Mouse (Mus musculus) stomach, embryonic 16.5 days (tissue): ENCODE results near the gene Clmp. TPM values are rescaled to one million over a fixed set of nuclear protein-coding genes. Genes with fewer than 3 reads are reported as not detected.
A peak's percentile ranks its signal among the peaks of the same experiment; 100 is the strongest.

Source experiments
- ATAC-seq: fragments of 200-750 bp; cut with Nextera tagmentation; 2 replicates; pipeline ENCODE4 v1.8.0; 2017; ENCODE audit warnings: moderate number of reproducible peaks, moderate TSS enrichment; ENCODE audit not compliant: insufficient read depth, low FRiP score
- H3K27ac ChIP-seq: fragments of 300-500 bp; sonication (generic); 2 replicates; pipeline ENCODE4 v1.5.1; 2014; ENCODE audit warnings: low read length
- H3K27me3 ChIP-seq: fragments of 300-500 bp; sonication (generic); 2 replicates; pipeline ENCODE4 v1.6.1; 2014; ENCODE audit warnings: low read length, control low read depth, mixed read lengths; ENCODE audit not compliant: control insufficient read depth, insufficient read depth
- H3K36me3 ChIP-seq: fragments of 300-500 bp; sonication (generic); 2 replicates; pipeline ENCODE4 v1.6.1; 2014; ENCODE audit warnings: low read length; ENCODE audit not compliant: control insufficient read depth, insufficient read depth
- H3K4me1 ChIP-seq: fragments of 300-500 bp; sonication (generic); 2 replicates; pipeline ENCODE4 v1.6.1; 2014; ENCODE audit warnings: low read length, control low read depth, mixed read lengths; ENCODE audit not compliant: control insufficient read depth, insufficient read depth
- H3K4me2 ChIP-seq: fragments of 300-500 bp; sonication (generic); 2 replicates; pipeline ENCODE4 v1.6.1; 2014; ENCODE audit warnings: low read depth, low read length, mixed read lengths
- H3K4me3 ChIP-seq: fragments of 300-500 bp; sonication (generic); replicated peaks from 2 replicates; pipeline ENCODE4 v1.5.1; 2014; ENCODE audit warnings: mild to moderate bottlenecking, low read length
- H3K9ac ChIP-seq: fragments of 300-500 bp; sonication (generic); 2 replicates; pipeline ENCODE4 v1.6.1; 2014; ENCODE audit warnings: low read length
- H3K9me3 ChIP-seq: fragments of 300-500 bp; sonication (generic); replicated peaks from 2 replicates; pipeline ENCODE4 v1.6.1; 2016; ENCODE audit warnings: low read length, control low read depth; ENCODE audit not compliant: control insufficient read depth
- WGBS: fragments of 180-500 bp; shearing (Covaris S2); extraction: QIAGEN DNeasy Blood & Tissue Kit; methylation state at CpG from one replicate; pipeline ENCODE4 v1.1.7; 2014; 5-methylcytosine and 5-hydroxymethylcytosine counted together
- polyA plus RNA-seq: library from polyadenylated mRNA; unstranded; fragments of >200 nt; fragmentation: Nextera tagmentation; extraction: Ambion mirVana; gene quantifications from 2 replicates; pipeline ENCODE4 v1.2.1, GENCODE M21; 2015

Clmp gene
- polyA plus RNA-seq, result 21.5 and 23.2 TPM in 2 replicates

- WGBS, result 0% methylated on average over 53 of the region's 53 CpGs
- H3K27ac ChIP-seq, result peak within 1 kb of the TSS; percentile 97
- peak within 1 kb of the TSS; percentile 75 for H3K4me2 ChIP-seq
- H3K4me3 ChIP-seq, result peak within 1 kb of the TSS; percentile 75
- H3K36me3 ChIP-seq, result no peaks in the 10 kb centered on the region
- H3K27me3 ChIP-seq, result peaks cover 3% of the 10 kb centered on the region; the same call in 1 of the 2 replicates
- peaks cover 6% of the 10 kb centered on the region; the same call in 1 of the 2 replicates for H3K4me1 ChIP-seq
- ATAC-seq, result peak; percentile 64; the same call in 1 of the 2 replicates
- no peaks in the 10 kb centered on the region for H3K9me3 ChIP-seq
- H3K9ac ChIP-seq, result peak within 1 kb of the TSS; percentile 87
Measured at GRCm38 (mm10) chr9:40685801-40686420, at the start of gene Clmp. Gene Clmp, plus strand, starts transcription at chr9:40685962.

DNA sequence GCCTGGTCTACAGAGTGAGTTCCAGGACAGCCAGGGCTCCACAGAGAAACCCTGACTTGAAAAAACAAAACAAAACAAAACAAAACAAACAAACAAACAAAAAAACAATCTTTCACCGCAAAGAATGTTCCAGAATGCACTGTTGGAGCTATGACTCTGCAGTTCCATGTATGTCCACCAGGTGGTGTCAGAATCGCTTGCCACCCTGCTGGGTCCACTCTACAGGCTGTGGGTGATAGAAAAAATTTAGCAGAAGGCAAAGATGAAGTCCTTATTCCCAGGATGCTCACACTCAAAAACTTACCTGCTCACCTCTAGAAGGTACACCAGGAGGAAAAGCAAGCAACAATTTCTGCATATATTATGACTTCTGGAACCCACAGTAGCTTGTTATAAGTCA lies 49.7 kb upstream of the Clmp start:
- Histone ChIP-seq H3K27me3 (no peaks in the 10 kb centered on the region), H3K27ac (no peak overlapping the region), H3K9ac (no peak overlapping the region), H3K4me1 (peaks cover 8% of the 10 kb centered on the region; the same call in 1 of the 2 replicates), H3K4me3 (no peak overlapping the region), H3K9me3 (no peaks in the 10 kb centered on the region), H3K4me2 (no peak overlapping the region), H3K36me3 (no peaks in the 10 kb centered on the region)
- WGBS, result 6% methylated on average over 2 of the region's 2 CpGs
- no peak for ATAC-seq

- H3K4me2 ChIP-seq, result peak overlapping the region; percentile 68
- H3K9me3 ChIP-seq, result no peaks in the 10 kb centered on the region
- no peaks in the 10 kb centered on the region for H3K27me3 ChIP-seq
- H3K4me3 ChIP-seq, result peak overlapping the region; percentile 43
- H3K9ac ChIP-seq, result peak overlapping the region; percentile 62
- 35% methylated on average over 8 of the region's 8 CpGs for whole genome bisulfite sequencing
- H3K4me1 ChIP-seq, result peaks cover 8% of the 10 kb centered on the region; the same call in 1 of the 2 replicates
- no peaks in the 10 kb centered on the region for H3K36me3 ChIP-seq
- no peak overlapping the region for H3K27ac ChIP-seq
- peak; percentile 51; the same call in 1 of the 2 replicates for ATAC-seq
Measured at GRCm38 (mm10) chr9:40637705-40638393, 47.9 kb upstream of the Clmp start.

- H3K27me3 ChIP-seq, result no peaks in the 10 kb centered on the region
- no peak overlapping the region for H3K27ac ChIP-seq
- H3K36me3 ChIP-seq, result no peaks in the 10 kb centered on the region
- no peaks in the 10 kb centered on the region for H3K9me3 ChIP-seq
- H3K4me3 ChIP-seq, result peak overlapping the region; percentile 43
- peak overlapping the region; percentile 68 for H3K4me2 ChIP-seq
- H3K9ac ChIP-seq, result peak overlapping the region; percentile 62
- peaks cover 8% of the 10 kb centered on the region; the same call in 1 of the 2 replicates for H3K4me1 ChIP-seq
- WGBS, result 5% methylated on average over 14 of the region's 14 CpGs
- peak; percentile 51; the same call in 1 of the 2 replicates for ATAC-seq
Measured at GRCm38 (mm10) chr9:40638394-40639049, 47.2 kb upstream of the Clmp start.

DNA sequence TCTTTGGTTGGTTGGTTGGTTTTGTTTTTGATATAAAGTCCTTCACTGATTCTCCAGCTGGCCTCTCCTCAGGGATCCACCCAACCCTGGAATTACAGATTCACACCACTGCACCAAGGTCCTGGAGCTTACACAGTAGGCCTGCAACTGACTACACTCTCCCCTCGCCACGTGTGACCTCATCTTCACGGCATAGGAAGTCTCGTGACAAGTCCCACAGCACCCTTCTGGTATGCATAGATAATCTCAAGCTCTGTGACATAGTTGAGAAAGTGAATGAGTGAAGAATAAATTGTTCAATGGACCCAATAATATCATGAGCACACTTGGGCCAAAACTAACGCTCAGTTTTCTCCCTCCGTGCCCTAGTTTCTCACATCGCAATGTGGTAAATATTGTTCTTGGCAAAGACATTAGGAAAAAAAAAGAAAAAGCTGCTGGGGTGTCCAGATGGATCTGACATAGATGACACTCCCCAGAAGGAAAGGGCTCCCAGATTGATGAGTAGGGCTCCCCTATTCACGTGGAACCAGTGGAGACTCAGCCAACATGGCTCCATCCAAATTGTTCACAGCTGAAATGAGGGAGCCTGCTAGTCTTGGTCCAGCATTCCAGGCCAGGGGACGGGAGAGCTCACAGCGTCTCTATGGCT lies 46.1 kb upstream of the Clmp start:
- Histone ChIP-seq H3K27me3 (no peaks in the 10 kb centered on the region), H3K4me2 (no peak overlapping the region), H3K9me3 (no peaks in the 10 kb centered on the region), H3K36me3 (no peaks in the 10 kb centered on the region), H3K4me3 (no peak overlapping the region), H3K9ac (no peak overlapping the region), H3K27ac (no peak overlapping the region), H3K4me1 (peaks cover 8% of the 10 kb centered on the region; the same call in 1 of the 2 replicates)
- 84% methylated on average over 10 of the region's 10 CpGs for WGBS
- ATAC-seq, result no peak

GRCm38 (mm10) chr9:40641318-40641717 lies 44.4 kb upstream of the Clmp start:
- Histone ChIP-seq H3K4me3 (no peak overlapping the region), H3K9me3 (no peaks in the 10 kb centered on the region), H3K27me3 (no peaks in the 10 kb centered on the region), H3K9ac (no peak overlapping the region), H3K4me2 (no peak overlapping the region), H3K27ac (no peak overlapping the region), H3K4me1 (peaks cover 8% of the 10 kb centered on the region; the same call in 1 of the 2 replicates), H3K36me3 (no peaks in the 10 kb centered on the region)
- WGBS, result 64% methylated on average over 2 of the region's 2 CpGs
- ATAC-seq, result no peak

- Histone ChIP-seq H3K27me3 (no peaks in the 10 kb centered on the region), H3K4me1 (peaks cover 8% of the 10 kb centered on the region; the same call in 1 of the 2 replicates), H3K9me3 (no peaks in the 10 kb centered on the region), H3K36me3 (no peaks in the 10 kb centered on the region), H3K9ac (0 out of 2 replicates have a peak overlapping the region, but pooled peaks have one; percentile 26), H3K27ac (no peak overlapping the region), H3K4me2 (no peak overlapping the region), H3K4me3 (no peak overlapping the region)
- no peak for ATAC-seq
- WGBS, result 36% methylated on average over 16 of the region's 16 CpGs
Measured at GRCm38 (mm10) chr9:40642470-40643220, 43.1 kb upstream of the Clmp start.

DNA sequence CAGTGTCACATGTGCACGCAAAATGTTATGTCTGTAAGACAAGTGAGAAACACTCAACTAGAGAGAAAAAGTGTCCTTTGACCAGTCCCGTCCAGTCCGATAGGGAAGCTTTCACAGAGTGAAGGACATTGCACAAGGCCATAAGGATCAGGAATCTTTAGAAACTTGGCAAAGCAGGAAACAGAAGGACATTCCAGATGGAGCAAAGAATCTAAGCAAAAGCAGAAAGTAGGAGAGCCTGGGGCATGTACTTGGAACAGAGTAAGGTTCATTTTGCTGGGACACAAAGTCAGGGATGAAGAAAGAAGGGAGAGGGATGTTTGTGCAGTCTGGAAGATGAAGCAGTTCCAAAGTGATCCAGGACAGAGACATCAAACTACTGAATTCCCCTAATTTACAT lies 36.3 kb upstream of the Clmp start:
- WGBS, result 85% methylated on average over 3 of the region's 3 CpGs
- Histone ChIP-seq H3K36me3 (no peaks in the 10 kb centered on the region), H3K4me1 (no peaks in the 10 kb centered on the region), H3K4me2 (no peak overlapping the region), H3K27me3 (no peaks in the 10 kb centered on the region), H3K9me3 (no peaks in the 10 kb centered on the region), H3K27ac (no peak overlapping the region), H3K9ac (no peak overlapping the region), H3K4me3 (no peak overlapping the region)
- no peak for ATAC-seq
